In the genomic region with DNA sequence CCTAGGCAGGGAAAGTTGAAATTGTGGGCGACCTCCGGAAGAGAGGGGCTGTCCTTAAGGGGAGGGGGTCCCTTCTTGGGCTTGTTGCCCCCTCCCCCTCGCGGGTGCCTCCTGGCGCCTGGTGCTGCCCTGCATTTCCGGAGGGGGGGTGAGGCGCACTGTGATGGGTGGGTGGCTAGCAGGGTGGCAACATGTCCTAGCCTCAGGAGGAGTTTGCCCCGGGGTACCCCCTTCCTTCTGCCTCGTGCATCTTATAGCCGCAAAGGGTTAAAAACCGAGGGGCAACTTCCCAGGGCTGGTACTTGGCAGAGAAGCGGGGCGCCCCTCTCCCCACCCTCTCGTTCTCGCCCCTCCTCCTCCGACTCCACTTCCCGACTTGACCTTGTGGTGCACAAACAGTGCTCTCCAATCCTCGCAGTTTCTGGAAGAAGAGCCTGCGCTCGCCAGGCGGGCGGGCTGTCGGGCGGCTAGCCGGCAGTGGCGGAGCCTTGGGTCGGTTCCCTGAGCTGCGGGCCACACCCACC, we compare ENCODE assay signal across 8 mouse cellular contexts. TPM values are rescaled to one million over a fixed set of nuclear protein-coding genes. Genes with fewer than 3 reads are reported as not detected.
DNase-seq lines count a peak whose midpoint lies in the region; ATAC-seq and TF ChIP-seq lines count a peak whose summit lies in the region.

No protein-coding gene starts in this region.

- H3K4me3 ChIP-seq in CH12.LX (replicated peaks in 1 of 3; ENCODE audit: low read depth in 2 of 3, low read length in 2 of 3, poor library complexity in 1 of 3): peak overlapping the region; percentile 47 to 85 (median 84)
- H3K4me3 ChIP-seq in forebrain, embryonic 16.5 days (replicated peaks; ENCODE audit: low read length): peak overlapping the region; percentile 65
- peak overlapping the region; percentile 67 for H3K4me3 ChIP-seq in lung, adult 2 months (replicated peaks; ENCODE audit: extremely low read depth, low read depth, low read length)
- H3K4me3 ChIP-seq in olfactory bulb, adult 2 months (ENCODE audit: insufficient read depth, low read depth, low read length): peak overlapping the region; percentile 90
- H3K4me3 ChIP-seq in thymus, adult 2 months (ENCODE audit: control insufficient read depth, insufficient read depth, low read length): peak overlapping the region; percentile 77

- DNase-seq in CH12.LX (ENCODE audit: extremely low read depth): peak; percentile 71
- DNase-seq in cerebellum, adult 11-12 months: peak; percentile 88
- peak; percentile 72 for DNase-seq in heart, postnatal 4 days
- peak; percentile 74 to 75 for DNase-seq in layer of hippocampus, adult 8-10 months (ENCODE audit: low spot score in 2 of 2)
- DNase-seq in lung, adult 2 months: peak; percentile 89
- DNase-seq in thymus, adult 2 months: peak; percentile 89

- peak; percentile 7; the same call in 1 of the 2 replicates for ATAC-seq in forebrain, embryonic 16.5 days

- H3K4me1 ChIP-seq in CH12.LX (ENCODE audit: control insufficient read depth in 1 of 2, insufficient read depth in 2 of 2): peaks cover 5 to 19% of the 10 kb centered on the region in 2 experiments; a peak in 3 of 4 replicates
- H3K4me1 ChIP-seq in forebrain, embryonic 16.5 days (replicated peaks; ENCODE audit: control insufficient read depth, insufficient read depth, low read length): peaks cover 27% of the 10 kb centered on the region
- peaks cover 6% of the 10 kb centered on the region for H3K4me1 ChIP-seq in lung, adult 2 months (ENCODE audit: control insufficient read depth, insufficient read depth, low read length)
- H3K4me1 ChIP-seq in olfactory bulb, adult 2 months (ENCODE audit: control insufficient read depth, insufficient read depth, low read length): peaks cover 15% of the 10 kb centered on the region
- peaks cover 12% of the 10 kb centered on the region for H3K4me1 ChIP-seq in thymus, adult 2 months (replicated peaks; ENCODE audit: control insufficient read depth, insufficient read depth, low read length)

- H3K4me2 ChIP-seq in CH12.LX (ENCODE audit: insufficient read depth, low read depth, poor library complexity, severe bottlenecking): peak overlapping the region; percentile 76
- peak overlapping the region; percentile 98 for H3K4me2 ChIP-seq in forebrain, embryonic 16.5 days (ENCODE audit: low read length)

- peak in 1 of 2 experiments; percentile 7; a peak in 1 of 4 replicates for TF ChIP-seq CTCF in CH12.LX (conservative IDR thresholded peaks at IDR 0.05 in 1 of 2, IDR thresholded peaks at IDR 0.05 in 1 of 2; ENCODE audit: low read depth in 2 of 2, low read length in 2 of 2)
- no peak for TF ChIP-seq CTCF in lung, adult 2 months (IDR thresholded peaks at IDR 0.05; ENCODE audit: insufficient read depth, low read length)
- no peak for TF ChIP-seq CTCF in olfactory bulb, adult 2 months (IDR thresholded peaks at IDR 0.05; ENCODE audit: insufficient read depth, low read depth, low read length)
- no peak; the same call in 1 of the 2 replicates for TF ChIP-seq CTCF in thymus, adult 2 months (IDR thresholded peaks at IDR 0.05; ENCODE audit: borderline replicate concordance, control insufficient read depth, extremely low read depth, insufficient read depth, low read length, poor library complexity)

- peaks cover 18% of the 10 kb centered on the region for H3K79me2 ChIP-seq in CH12.LX (replicated peaks; ENCODE audit: control insufficient read depth, extremely low read depth, insufficient read depth, poor library complexity, severe bottlenecking)

- peaks cover 13% of the 10 kb centered on the region for H3K9me3 ChIP-seq in CH12.LX (replicated peaks; ENCODE audit: low read length)
- no peaks in the 10 kb centered on the region for H3K9me3 ChIP-seq in forebrain, embryonic 16.5 days (ENCODE audit: control insufficient read depth, low read length)

- H3K9ac ChIP-seq in CH12.LX (ENCODE audit: insufficient read depth, low read depth): peak overlapping the region; percentile 99
- H3K9ac ChIP-seq in forebrain, embryonic 16.5 days (replicated peaks; ENCODE audit: low read depth, low read length): peak overlapping the region; percentile 75

- peak overlapping the region; percentile 50 for H3K27ac ChIP-seq in CH12.LX (ENCODE audit: insufficient read depth, low read depth)
- no peak overlapping the region for H3K27ac ChIP-seq in forebrain, embryonic 16.5 days (ENCODE audit: low read length)
- H3K27ac ChIP-seq in olfactory bulb, adult 2 months (ENCODE audit: insufficient read depth, low read depth, low read length): peak overlapping the region; percentile 68
- H3K27ac ChIP-seq in thymus, adult 2 months (ENCODE audit: control insufficient read depth, insufficient read depth, low read length): peak overlapping the region; percentile 89

- dilution Hi-C loops in CH12.LX (cut with MboI; ENCODE audit: extremely low pct_ligation_motif_present, extremely low pct_unique_long_range_greater_than_20kb, low sequenced_read_pairs): no loop called here

- no peaks in the 10 kb centered on the region for H3K36me3 ChIP-seq in CH12.LX (replicated peaks in 1 of 2; ENCODE audit: control insufficient read depth in 1 of 2, insufficient read depth in 1 of 2, low read length in 1 of 2)
- no peaks in the 10 kb centered on the region for H3K36me3 ChIP-seq in forebrain, embryonic 16.5 days (ENCODE audit: control insufficient read depth, insufficient read depth)
- no peaks in the 10 kb centered on the region for H3K36me3 ChIP-seq in thymus, adult 2 months (ENCODE audit: control insufficient read depth, insufficient read depth, low read length)

- no peak for TF ChIP-seq EP300 in CH12.LX (IDR thresholded peaks at IDR 0.05; ENCODE audit: low read length)

- in situ Hi-C loops in CH12.LX (cut with MboI; ENCODE audit: low pct_ligation_motif_present, low pct_unique_long_range_greater_than_20kb, low sequenced_read_pairs): no loop called here

- peak; percentile 0; the same call in 1 of the 2 replicates for TF ChIP-seq RAD21 in CH12.LX (IDR thresholded peaks at IDR 0.05; ENCODE audit: low read depth, low read length)

- TF ChIP-seq POLR2A in CH12.LX (IDR thresholded peaks at IDR 0.05; ENCODE audit: low read depth, low read length): peak; percentile 61
- TF ChIP-seq POLR2A in lung, adult 2 months (IDR thresholded peaks at IDR 0.05; ENCODE audit: borderline replicate concordance, extremely low read depth, low read depth, low read length): peak; percentile 88
- TF ChIP-seq POLR2A in olfactory bulb, adult 2 months (IDR thresholded peaks at IDR 0.05; ENCODE audit: insufficient read depth, low read depth, low read length): no peak
- peak; percentile 41 for TF ChIP-seq POLR2A in thymus, adult 2 months (IDR thresholded peaks at IDR 0.05; ENCODE audit: control insufficient read depth, extremely low read depth, insufficient read depth, low read length, poor library complexity)

- WGBS in forebrain, embryonic 16.5 days: under 1% methylated on average over 25 of the region's 28 CpGs
- under 1% methylated on average over 28 of the region's 28 CpGs for WGBS in lung, adult 2 months
- under 1% methylated on average over 28 of the region's 28 CpGs for WGBS in olfactory bulb, adult 2 months
- WGBS in thymus, adult 2 months: under 1% methylated on average over 28 of the region's 28 CpGs

- H3K27me3 ChIP-seq in CH12.LX (replicated peaks): no peaks in the 10 kb centered on the region
- no peaks in the 10 kb centered on the region for H3K27me3 ChIP-seq in forebrain, embryonic 16.5 days (replicated peaks; ENCODE audit: control insufficient read depth, insufficient read depth, low read length)
- H3K27me3 ChIP-seq in thymus, adult 2 months (ENCODE audit: control insufficient read depth, insufficient read depth, low read length): no peaks in the 10 kb centered on the region

TF ChIP-seq in CH12.LX, 34 proteins besides CTCF, POLR2A, EP300 and RAD21:
- TF ChIP-seq PAX5 (IDR thresholded peaks at IDR 0.05; ENCODE audit: low read length): no peak
- no peak for TF ChIP-seq JUN (IDR thresholded peaks at IDR 0.05; ENCODE audit: insufficient read depth, low read depth, low read length)
- TF ChIP-seq MEF2A (IDR thresholded peaks at IDR 0.05; ENCODE audit: borderline replicate concordance, low read depth, low read length): no peak
- TF ChIP-seq UBTF (IDR thresholded peaks at IDR 0.05; ENCODE audit: low read depth, low read length): peak; percentile 95
- TF ChIP-seq BHLHE40 (IDR thresholded peaks at IDR 0.05; ENCODE audit: low read depth, low read length): 0 out of 2 replicates have a peak, but pooled peaks have one; percentile 1
- peak; percentile 44; the same call in 1 of the 2 replicates for TF ChIP-seq MAZ (IDR thresholded peaks at IDR 0.05; ENCODE audit: low read depth, low read length)
- no peak for TF ChIP-seq KAT2A (IDR thresholded peaks at IDR 0.05; ENCODE audit: insufficient replicate concordance, low read length)
- no peak for TF ChIP-seq ETS1 (conservative IDR thresholded peaks at IDR 0.05; ENCODE audit: low read depth, low read length)
- TF ChIP-seq TBP (conservative IDR thresholded peaks at IDR 0.05; ENCODE audit: low read depth, low read length): 0 out of 2 replicates have a peak, but pooled peaks have one; percentile 37
- TF ChIP-seq MYC (IDR thresholded peaks at IDR 0.05; ENCODE audit: low read depth, low read length): no peak

RNA-seq across cellular contexts. Expression of a gene that starts 1.1 kb away (rescaled TPM):
- 51.4 and 58.2 TPM in 2 replicates for total RNA-seq in CH12.LX (2012; rRNA removed)
- 21.9 and 25.6 TPM in 2 replicates for total RNA-seq in CH12.LX (2014; rRNA removed)
- 50.3 and 60.1 TPM in 2 replicates for polyA plus RNA-seq in CH12.LX (2012; ENCODE audit: insufficient read length, low read depth)
- polyA plus RNA-seq in forebrain, embryonic 16.5 days (2015; fragmentation: Nextera tagmentation; extraction: Ambion mirVana): 0.47 and 0.70 TPM in 2 replicates
- total RNA-seq in heart, postnatal 4 days (2021): 1 to 10 TPM; 2.7 to 3.0 TPM
- total RNA-seq in layer of hippocampus, adult 8-10 months (2022): 10 to 100 TPM; 50.6 to 54.2 (median 52.0) TPM
- 23.6 and 33.3 TPM in 2 replicates for polyA plus RNA-seq in lung, adult 2 months (2012; rRNA removed)
- not detected in 2 replicates for polyA plus RNA-seq in olfactory bulb, adult 2 months (2012; ENCODE audit: insufficient read depth, insufficient read length, low replicate concordance, missing spikeins)
- polyA plus RNA-seq in thymus, adult 2 months (2012; rRNA removed): 45.1 and 56.5 TPM in 2 replicates
